Mouse (Mus musculus) heart, embryonic 11.5 days (tissue): ENCODE results near the gene Usp35. TPM values are rescaled to one million over a fixed set of nuclear protein-coding genes. Genes with fewer than 3 reads are reported as not detected.

ENCODE experiments used
- ATAC-seq: fragments of 200-750 bp; cut with Nextera tagmentation; replicated peaks from 2 replicates; pipeline ENCODE4 v1.8.0; 2017; ENCODE audit warnings: moderate library complexity; ENCODE audit not compliant: insufficient number of reproducible peaks, low FRiP score, low TSS enrichment
- H3K27ac ChIP-seq: fragments of 300-500 bp; sonication (generic); 2 replicates; pipeline ENCODE4 v1.5.1; 2014; ENCODE audit warnings: mild to moderate bottlenecking, low read depth, low read length
- H3K27me3 ChIP-seq: fragments of 300-500 bp; sonication (generic); 2 replicates; pipeline ENCODE4 v1.6.1; 2014; ENCODE audit warnings: mild to moderate bottlenecking, low read length, mixed read lengths; ENCODE audit not compliant: control insufficient read depth, insufficient read depth
- H3K36me3 ChIP-seq: fragments of 300-500 bp; sonication (generic); 2 replicates; pipeline ENCODE4 v1.6.1; 2014; ENCODE audit warnings: mild to moderate bottlenecking, low read length, moderate library complexity, mixed read lengths; ENCODE audit not compliant: control insufficient read depth, insufficient read depth
- H3K4me1 ChIP-seq: fragments of 300-500 bp; sonication (generic); 2 replicates; pipeline ENCODE4 v1.6.1; 2014; ENCODE audit warnings: low read length; ENCODE audit not compliant: control insufficient read depth, insufficient read depth
- H3K4me2 ChIP-seq: fragments of 300-500 bp; sonication (generic); 2 replicates; pipeline ENCODE4 v1.6.1; 2014; ENCODE audit warnings: mild to moderate bottlenecking, moderate library complexity
- H3K4me3 ChIP-seq: fragments of 300-500 bp; sonication (generic); 2 replicates; pipeline ENCODE4 v1.5.1; 2014; ENCODE audit warnings: low read depth, low read length
- H3K9ac ChIP-seq: fragments of 300-500 bp; sonication (generic); 2 replicates; pipeline ENCODE4 v1.6.1; 2014; ENCODE audit warnings: mild to moderate bottlenecking, low read depth, low read length, moderate library complexity
- H3K9me3 ChIP-seq: fragments of 300-500 bp; sonication (generic); replicated peaks from 2 replicates; pipeline ENCODE4 v1.6.1; 2016; ENCODE audit warnings: low read length; ENCODE audit not compliant: control insufficient read depth
- WGBS: fragments of 180-500 bp; shearing (Covaris S2); extraction: QIAGEN DNeasy Blood & Tissue Kit; methylation state at CpG from one replicate; pipeline ENCODE4 v1.1.7; 2014; ENCODE audit not compliant: insufficient replicate concordance; 5-methylcytosine and 5-hydroxymethylcytosine counted together
- polyA plus RNA-seq: library from polyadenylated mRNA; unstranded; fragments of >200 nt; fragmentation: Nextera tagmentation; extraction: Ambion mirVana; gene quantifications from 2 replicates; pipeline ENCODE4 v1.2.1, GENCODE M21; 2014

The Usp35 gene
- polyA plus RNA-seq, 1 experiment from 2014 or later = 1.7 TPM

DNA sequence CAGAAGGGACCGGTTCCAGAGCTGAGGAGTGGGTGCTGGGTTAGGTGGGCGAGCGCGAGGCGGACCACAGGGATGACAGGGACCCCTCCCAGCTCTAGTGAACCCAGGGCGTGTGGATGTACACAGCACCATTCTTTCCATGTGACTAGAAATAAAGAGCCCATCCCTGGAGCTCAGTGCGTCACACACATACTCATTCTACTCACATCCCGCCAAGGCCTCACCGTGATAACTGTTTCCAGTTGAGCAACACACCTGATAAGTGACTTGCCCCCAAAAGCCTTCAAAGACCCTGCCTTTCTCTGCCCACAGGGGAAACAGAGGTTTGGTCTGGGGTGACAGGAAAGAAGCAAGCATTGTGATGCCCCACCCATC lies 834 bp upstream of the Usp35 start:
- ATAC-seq = peak; percentile 14; the same call in 1 of the 2 replicates
- Histone ChIP-seq H3K9ac (peak overlapping the region; percentile 80), H3K4me2 (peak overlapping the region; percentile 86), H3K36me3 (no peaks in the 10 kb centered on the region), H3K4me1 (peaks cover 7% of the 10 kb centered on the region), H3K27me3 (peaks cover 8% of the 10 kb centered on the region; the same call in 1 of the 2 replicates), H3K9me3 (no peaks in the 10 kb centered on the region), H3K27ac (no peak overlapping the region), H3K4me3 (peak overlapping the region; percentile 86)
- 3% methylated on average over 9 of the region's 9 CpGs for WGBS

- H3K36me3 ChIP-seq = no peaks in the 10 kb centered on the region
- ATAC-seq = no peak
- H3K4me2 ChIP-seq = peak overlapping the region; percentile 86
- peak overlapping the region; percentile 80; the same call in 1 of the 2 replicates for H3K9ac ChIP-seq
- 62% methylated on average over 11 of the region's 11 CpGs for WGBS
- peaks cover 7% of the 10 kb centered on the region for H3K4me1 ChIP-seq
- peaks cover 21% of the 10 kb centered on the region for H3K27me3 ChIP-seq
- H3K27ac ChIP-seq = no peak overlapping the region
- H3K9me3 ChIP-seq = no peaks in the 10 kb centered on the region
- peak overlapping the region; percentile 86 for H3K4me3 ChIP-seq
These were observed 732 bp downstream of the Usp35 start for GRCm38 (mm10) chr7:97330931-97331645.

GRCm38 (mm10) chr7:97329676-97330075 lies 2.1 kb downstream of the Usp35 start:
- no peak for ATAC-seq
- 68% methylated on average over 3 of the region's 3 CpGs for WGBS
- H3K4me2 ChIP-seq = no peak overlapping the region
- no peak overlapping the region for H3K9ac ChIP-seq
- no peaks in the 10 kb centered on the region for H3K36me3 ChIP-seq
- peaks cover 14% of the 10 kb centered on the region for H3K4me1 ChIP-seq
- no peak overlapping the region for H3K4me3 ChIP-seq
- no peaks in the 10 kb centered on the region for H3K9me3 ChIP-seq
- H3K27me3 ChIP-seq = peaks cover 35% of the 10 kb centered on the region
- H3K27ac ChIP-seq = no peak overlapping the region

DNA sequence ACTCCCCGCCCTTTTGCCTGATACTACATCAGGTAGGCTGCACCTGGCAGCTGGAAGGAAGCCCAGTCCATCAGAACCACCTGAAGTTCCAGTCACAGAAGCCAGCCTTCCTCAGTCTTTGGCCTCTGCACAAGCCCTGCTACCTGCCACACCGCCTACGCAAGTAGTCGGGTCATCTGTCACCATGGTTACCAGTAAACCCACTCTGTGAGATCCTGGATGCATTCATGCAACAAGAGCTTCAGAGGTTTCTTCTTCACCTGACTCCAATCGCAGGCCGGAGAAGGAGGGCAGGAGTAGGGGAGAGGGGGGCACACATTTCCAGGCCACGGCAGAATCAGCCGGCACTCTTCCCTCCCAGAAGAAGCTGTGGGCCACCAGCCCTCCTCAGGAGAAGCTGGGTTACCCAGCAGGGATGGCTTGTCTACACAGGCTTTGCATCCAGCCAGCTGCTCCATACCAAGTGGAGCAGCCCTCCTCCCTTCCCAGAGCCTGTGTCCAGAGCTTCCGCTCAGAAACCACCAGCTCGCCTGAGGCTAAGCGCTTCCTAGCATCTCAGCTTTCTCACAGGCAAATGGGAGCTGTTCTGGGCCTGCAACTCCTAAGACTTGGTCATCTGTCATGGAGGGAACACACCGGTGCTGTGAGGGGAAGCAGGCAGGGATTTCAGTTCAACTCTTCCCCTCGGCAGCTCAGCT lies 2.8 kb downstream of the Usp35 start:
- Histone ChIP-seq H3K27me3 (peaks cover 41% of the 10 kb centered on the region), H3K4me2 (no peak overlapping the region), H3K27ac (no peak overlapping the region), H3K36me3 (no peaks in the 10 kb centered on the region), H3K9ac (no peak overlapping the region), H3K4me3 (no peak overlapping the region), H3K4me1 (peaks cover 14% of the 10 kb centered on the region), H3K9me3 (no peaks in the 10 kb centered on the region)
- ATAC-seq = no peak
- 75% methylated on average over 13 of the region's 13 CpGs for WGBS

DNA sequence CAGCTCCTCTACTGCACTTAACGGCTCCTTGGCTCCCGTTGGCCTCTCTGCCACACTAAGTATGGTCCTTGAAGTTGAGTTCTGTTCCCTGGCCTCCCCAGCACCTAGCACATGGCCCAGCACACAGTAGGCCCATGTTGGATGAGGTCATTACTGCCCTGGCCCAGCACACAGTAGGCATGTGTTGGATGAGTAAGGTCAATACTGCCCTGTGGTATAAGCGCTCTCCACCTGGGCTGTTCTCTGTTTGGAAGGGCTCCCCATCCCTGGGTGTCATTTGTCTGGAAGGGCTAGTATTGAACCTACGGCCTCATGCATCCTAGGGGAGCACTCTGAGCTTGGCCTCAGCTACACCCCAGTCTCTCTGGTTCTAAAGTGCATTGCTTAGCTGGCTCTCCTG lies 4.4 kb downstream of the Usp35 start:
- Histone ChIP-seq H3K27ac (no peak overlapping the region), H3K9me3 (no peaks in the 10 kb centered on the region), H3K4me3 (no peak overlapping the region), H3K4me1 (peaks cover 14% of the 10 kb centered on the region), H3K27me3 (peaks cover 49% of the 10 kb centered on the region), H3K9ac (no peak overlapping the region), H3K4me2 (no peak overlapping the region), H3K36me3 (no peaks in the 10 kb centered on the region)
- 92% methylated on average over 4 of the region's 4 CpGs for WGBS
- no peak for ATAC-seq

DNA sequence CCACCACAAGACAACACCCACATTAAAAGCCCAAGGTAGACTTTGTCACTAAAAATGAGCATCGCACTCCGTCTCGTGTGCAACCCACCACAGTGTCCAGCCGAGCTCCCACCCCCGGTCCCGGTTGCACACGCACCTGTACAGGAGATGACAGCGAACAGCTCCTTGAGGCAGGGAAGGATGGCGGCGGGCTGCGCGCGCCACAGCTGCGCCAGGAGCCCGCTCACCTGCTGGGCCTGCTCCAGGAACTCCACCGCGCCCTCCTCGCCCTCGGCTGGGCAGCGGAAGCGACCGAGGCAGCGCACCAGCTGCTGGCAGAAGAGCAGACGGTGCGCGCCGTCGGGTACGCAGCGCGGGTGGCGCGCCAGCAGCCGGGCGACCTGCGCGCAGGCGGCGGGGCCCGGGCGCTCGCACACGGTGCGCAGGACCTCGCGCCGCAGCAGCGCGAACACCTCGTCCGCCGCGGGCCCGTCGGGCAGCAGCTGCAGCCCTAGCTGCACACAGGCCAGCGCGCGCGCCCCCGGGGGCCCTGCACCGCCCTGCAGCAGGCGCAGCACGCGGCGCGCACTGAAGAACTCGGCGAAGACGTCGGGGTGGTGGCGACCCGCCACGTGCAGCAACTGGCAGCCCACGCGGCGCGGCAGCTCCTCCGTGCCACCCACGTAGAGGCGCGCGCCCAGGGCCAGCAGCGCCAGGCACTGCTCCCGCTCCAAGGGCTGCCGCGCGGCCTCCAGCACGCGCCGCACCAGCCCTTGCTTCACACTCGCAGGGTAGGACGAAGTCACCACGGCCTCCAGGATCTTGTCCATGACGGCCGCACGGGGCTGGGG lies 6.4 kb downstream of the Usp35 start:
- peak overlapping the region; percentile 76 for H3K4me2 ChIP-seq
- no peak overlapping the region for H3K27ac ChIP-seq
- H3K27me3 ChIP-seq = peaks cover 49% of the 10 kb centered on the region
- no peaks in the 10 kb centered on the region for H3K36me3 ChIP-seq
- no peak for ATAC-seq
- peaks cover 7% of the 10 kb centered on the region; the same call in 1 of the 2 replicates for H3K4me1 ChIP-seq
- H3K9me3 ChIP-seq = no peaks in the 10 kb centered on the region
- WGBS = 10% methylated on average over 89 of the region's 96 CpGs
- peak overlapping the region; percentile 48 for H3K4me3 ChIP-seq
- no peak overlapping the region for H3K9ac ChIP-seq

DNA sequence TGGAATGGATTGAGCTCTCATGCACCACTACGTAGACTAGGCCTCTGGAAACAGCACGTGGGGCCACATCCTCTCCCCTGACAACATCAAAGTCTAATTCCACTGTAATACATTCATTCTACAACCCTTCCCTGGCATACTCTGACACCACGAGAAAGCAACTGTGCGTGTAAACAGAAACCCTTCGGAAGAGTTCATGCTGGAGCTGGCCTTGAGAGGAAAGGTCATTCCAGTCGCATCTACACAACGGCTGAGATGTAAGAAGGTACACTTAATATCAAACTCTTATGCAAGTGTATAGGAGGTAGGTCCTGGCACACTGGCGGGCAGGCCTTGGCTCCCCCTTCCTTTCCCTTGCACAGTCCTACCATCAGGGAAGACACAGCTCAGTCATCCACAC lies 7.5 kb downstream of the Usp35 start:
- Histone ChIP-seq H3K4me1 (peaks cover 7% of the 10 kb centered on the region; the same call in 1 of the 2 replicates), H3K9me3 (no peaks in the 10 kb centered on the region), H3K4me3 (no peak overlapping the region), H3K36me3 (no peaks in the 10 kb centered on the region), H3K9ac (no peak overlapping the region), H3K27me3 (peaks cover 49% of the 10 kb centered on the region), H3K4me2 (no peak overlapping the region), H3K27ac (no peak overlapping the region)
- no peak for ATAC-seq
- 85% methylated on average over 8 of the region's 8 CpGs for WGBS

DNA sequence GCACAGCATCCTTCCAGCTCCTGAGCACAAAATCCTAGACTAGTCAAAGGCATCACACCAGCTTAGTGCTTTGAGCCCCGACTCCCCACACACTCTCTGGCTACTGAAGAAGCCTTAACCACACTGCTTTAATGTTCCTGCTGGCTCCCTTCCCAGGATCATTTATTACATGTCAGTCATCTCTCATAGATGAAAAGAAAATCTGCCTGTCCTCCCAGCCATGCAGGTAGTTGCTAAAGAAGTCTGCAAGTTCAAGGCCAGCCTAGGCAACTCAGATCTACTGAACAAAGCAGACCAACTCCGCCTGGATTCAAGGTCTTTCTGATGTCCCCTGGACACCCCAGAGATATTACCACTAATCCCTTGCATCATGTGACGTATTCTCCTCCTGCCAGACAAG lies 14.1 kb downstream of the Usp35 start:
- Histone ChIP-seq H3K27me3 (no peaks in the 10 kb centered on the region), H3K9me3 (no peaks in the 10 kb centered on the region), H3K4me3 (no peak overlapping the region), H3K36me3 (no peaks in the 10 kb centered on the region), H3K4me1 (no peaks in the 10 kb centered on the region), H3K9ac (no peak overlapping the region), H3K4me2 (no peak overlapping the region), H3K27ac (no peak overlapping the region)
- WGBS = 74% methylated on average over 3 of the region's 3 CpGs
- no peak for ATAC-seq
